Mouse (Mus musculus) cerebellum, adult 2 months (tissue): ENCODE measurements around the gene Snx8.

ENCODE experiments used
- CTCF ChIP-seq: fragments of 200-500 bp; IDR thresholded peaks from 2 replicates; pipeline ENCODE4 v1.5.1; 2011; ENCODE audit warnings: low read depth, mild to moderate bottlenecking, control low read depth, low read length, moderate library complexity, borderline replicate concordance; ENCODE audit not compliant: insufficient read depth
- POLR2A ChIP-seq: fragments of 200-500 bp; IDR thresholded peaks from 2 replicates; pipeline ENCODE4 v1.6.1; 2011; ENCODE audit warnings: low read length, control low read depth, borderline replicate concordance; ENCODE audit not compliant: insufficient read depth

DNA sequence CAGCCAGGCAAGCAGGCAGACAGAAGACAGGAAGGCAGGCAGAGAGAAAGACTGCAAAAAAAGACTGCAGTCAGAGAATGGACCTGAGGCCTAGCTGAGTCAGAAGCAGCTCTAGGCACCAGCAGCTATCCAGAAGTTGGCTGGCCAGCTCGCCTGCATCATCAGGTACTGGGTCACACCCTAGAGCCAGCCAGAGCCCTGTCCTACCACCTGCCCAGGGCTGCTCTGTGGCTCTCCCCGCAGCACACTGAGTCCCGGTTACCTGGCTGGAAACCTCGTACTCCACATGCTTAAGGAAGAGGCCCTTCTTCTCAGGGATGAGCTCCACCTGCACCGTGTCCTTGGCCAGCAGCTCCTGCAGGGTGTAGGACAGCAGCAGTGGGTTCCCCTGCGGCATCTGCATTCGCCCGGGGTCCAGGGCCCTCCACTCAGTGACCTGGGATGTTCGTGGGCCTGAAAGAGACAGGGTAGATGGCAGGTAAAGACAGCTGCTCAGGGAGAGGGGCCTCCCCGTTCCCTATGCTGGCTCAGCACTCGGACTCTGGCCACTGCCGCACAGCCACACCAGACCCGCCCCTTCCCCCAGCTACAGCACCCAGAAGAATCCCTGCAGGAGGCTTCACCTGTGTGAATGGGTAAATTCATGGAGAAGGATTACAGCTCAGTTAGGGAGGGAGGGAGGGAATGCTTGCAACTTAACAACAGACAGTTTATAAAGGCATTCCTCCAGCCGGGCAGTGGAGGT lies 29.0 kb downstream of the Snx8 start:
- TF ChIP-seq CTCF (no peak), POLR2A (no peak)
